Mouse (Mus musculus) heart, adult 2 months (tissue): ENCODE results near the gene Cd63. TPM values are rescaled to one million over a fixed set of nuclear protein-coding genes. Genes with fewer than 3 reads are reported as not detected.

ENCODE experiments used
- DNase-seq, 2 experiments: peaks; one replicate each; pipeline ENCODE4 v3.0.0; 2021
- H3K27ac ChIP-seq: fragments of 200-600 bp; 2 replicates; pipeline ENCODE4 v1.8.1; 2022
- H3K27me3 ChIP-seq: fragments of 200-500 bp; 2 replicates; pipeline ENCODE4 v1.6.1; 2012; ENCODE audit warnings: mild to moderate bottlenecking, low read length, inconsistent platforms, mixed read lengths; ENCODE audit not compliant: control insufficient read depth, insufficient read depth
- H3K36me3 ChIP-seq: fragments of 200-500 bp; 2 replicates; pipeline ENCODE4 v1.6.1; 2012; ENCODE audit warnings: low read length, inconsistent platforms; ENCODE audit not compliant: control insufficient read depth, insufficient read depth
- H3K4me1 ChIP-seq: fragments of 200-500 bp; 2 replicates; pipeline ENCODE4 v1.6.1; 2011; ENCODE audit warnings: low read length; ENCODE audit not compliant: control insufficient read depth, insufficient read depth
- H3K4me3 ChIP-seq: fragments of 200-600 bp; 2 replicates; pipeline ENCODE4 v1.8.1; 2022
- H3K79me2 ChIP-seq: fragments of 200-500 bp; replicated peaks from 2 replicates; pipeline ENCODE4 v1.6.1; 2012; ENCODE audit warnings: mild to moderate bottlenecking, inconsistent platforms, low read length, moderate library complexity, mixed read lengths; ENCODE audit not compliant: control insufficient read depth, insufficient read depth
- H3K9ac ChIP-seq: fragments of 200-500 bp; 2 replicates; pipeline ENCODE4 v1.6.1; 2012; ENCODE audit warnings: low read depth, mild to moderate bottlenecking, control low read depth, inconsistent platforms, low read length, mixed read lengths
- CTCF ChIP-seq: fragments of 200-600 bp; IDR thresholded peaks from 2 replicates; pipeline ENCODE4 v1.8.1; 2022; ENCODE audit warnings: antibody characterized with exemption, mild to moderate bottlenecking, moderate library complexity
- EP300 ChIP-seq: fragments of 200-500 bp; IDR thresholded peaks from 2 replicates; pipeline ENCODE4 v1.6.1; 2011; ENCODE audit warnings: low read depth, low read length, control low read depth; ENCODE audit not compliant: insufficient read depth
- POLR2A ChIP-seq: fragments of 200-500 bp; IDR thresholded peaks from 2 replicates; pipeline ENCODE4 v1.6.1; 2011; ENCODE audit warnings: mild to moderate bottlenecking, low read depth, low read length, control low read depth; ENCODE audit not compliant: insufficient read depth
- WGBS: fragments of 180-500 bp; shearing (Covaris S2); methylation state at CpG from one replicate; pipeline ENCODE4 v1.1.7; 2018; 5-methylcytosine and 5-hydroxymethylcytosine counted together
- intact Hi-C: fragments of 180-260 bp; cut with DNase I; formaldehyde crosslinking; loops from one replicate; pipeline ENCODE4 v1.15.1; 2025
- polyA plus RNA-seq: library from polyadenylated mRNA; depleted of rRNA; stranded (reverse); fragments of >200 nt; gene quantifications from 2 replicates; pipeline ENCODE4 v1.2.3, GENCODE M21; 2012
- total RNA-seq, 2 experiments: library from RNA; stranded (reverse); gene quantifications; 2 replicates each; pipeline ENCODE4 v1.2.3; 2021

Cd63 gene
- total and polyA plus RNA-seq, 3 experiments: 83.2 to 156 (median 132) TPM

- no peaks in the 10 kb centered on the region for H3K36me3 ChIP-seq
- peak overlapping the region; percentile 50 for H3K9ac ChIP-seq
- intact Hi-C loops: no loop called here
- no peaks in the 10 kb centered on the region for H3K27me3 ChIP-seq
- 29% methylated on average over 7 of the region's 7 CpGs for WGBS
- TF ChIP-seq POLR2A (no peak), EP300 (no peak), CTCF (peak; percentile 61)
- DNase-seq: peak; percentile 24 to 40
- H3K4me1 ChIP-seq: peaks cover 6% of the 10 kb centered on the region
- peak overlapping the region; percentile 83 for H3K27ac ChIP-seq
- no peaks in the 10 kb centered on the region for H3K79me2 ChIP-seq
- peak overlapping the region; percentile 62 for H3K4me3 ChIP-seq
Observed at GRCm38 (mm10) chr10:128934997-128935787, 34.4 kb downstream of the Cd63 start.

GRCm38 (mm10) chr10:128935826-128936440, 35.1 kb downstream of the Cd63 start:
- Histone ChIP-seq H3K79me2 (no peaks in the 10 kb centered on the region), H3K36me3 (no peaks in the 10 kb centered on the region), H3K4me1 (peaks cover 6% of the 10 kb centered on the region), H3K4me3 (peak overlapping the region; percentile 62), H3K9ac (peak overlapping the region; percentile 50), H3K27me3 (no peaks in the 10 kb centered on the region), H3K27ac (peak overlapping the region; percentile 83)
- 46% methylated on average over 8 of the region's 8 CpGs for WGBS
- intact Hi-C loops: no loop called here
- TF ChIP-seq CTCF (no peak), POLR2A (no peak; the same call in 1 of the 2 replicates), EP300 (no peak)
- DNase-seq: peak; percentile 61 to 68

DNA sequence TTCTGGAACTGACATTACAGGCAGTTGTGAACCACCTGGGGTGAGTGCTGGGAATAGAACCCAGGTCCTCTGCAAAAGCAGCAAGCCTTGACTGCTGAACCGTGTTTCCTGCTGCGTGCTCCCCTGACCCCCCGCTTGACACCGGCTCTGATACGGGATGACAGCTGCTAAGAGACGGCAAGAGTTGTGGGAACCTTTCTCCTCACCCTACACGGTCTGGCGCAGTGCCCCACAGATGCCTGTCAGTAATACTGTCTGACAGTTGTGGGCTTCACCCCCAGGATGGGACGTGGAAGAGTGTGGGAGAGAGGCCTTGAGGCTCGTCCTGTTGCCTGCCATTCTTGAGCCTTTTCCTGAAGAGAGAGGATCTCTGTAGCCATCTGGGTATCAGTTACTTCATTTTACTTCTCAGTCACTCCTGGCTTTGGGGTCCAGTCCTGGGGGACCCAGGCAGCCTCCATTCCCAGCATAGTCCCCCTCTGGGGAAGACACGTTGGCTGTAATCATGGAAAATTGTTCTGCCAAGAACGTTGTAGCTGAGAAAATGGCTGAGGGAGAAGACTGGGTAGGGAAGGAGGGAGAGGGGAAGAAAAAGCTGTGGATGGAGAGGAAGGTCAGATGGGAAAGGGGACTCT, 37.1 kb downstream of the Cd63 start:
- peak; percentile 43 to 47 for DNase-seq
- 0 out of 2 replicates have a peak overlapping the region, but pooled peaks have one; percentile 4 for H3K4me3 ChIP-seq
- H3K36me3 ChIP-seq: no peaks in the 10 kb centered on the region
- H3K27ac ChIP-seq: peak overlapping the region; percentile 84
- no peak for TF ChIP-seq CTCF
- no peak for TF ChIP-seq POLR2A
- TF ChIP-seq EP300: no peak
- H3K79me2 ChIP-seq: no peaks in the 10 kb centered on the region
- intact Hi-C loops: no loop called here
- 43% methylated on average over 12 of the region's 12 CpGs for WGBS
- H3K9ac ChIP-seq: no peak overlapping the region
- H3K4me1 ChIP-seq: peaks cover 3% of the 10 kb centered on the region
- no peaks in the 10 kb centered on the region for H3K27me3 ChIP-seq

DNA sequence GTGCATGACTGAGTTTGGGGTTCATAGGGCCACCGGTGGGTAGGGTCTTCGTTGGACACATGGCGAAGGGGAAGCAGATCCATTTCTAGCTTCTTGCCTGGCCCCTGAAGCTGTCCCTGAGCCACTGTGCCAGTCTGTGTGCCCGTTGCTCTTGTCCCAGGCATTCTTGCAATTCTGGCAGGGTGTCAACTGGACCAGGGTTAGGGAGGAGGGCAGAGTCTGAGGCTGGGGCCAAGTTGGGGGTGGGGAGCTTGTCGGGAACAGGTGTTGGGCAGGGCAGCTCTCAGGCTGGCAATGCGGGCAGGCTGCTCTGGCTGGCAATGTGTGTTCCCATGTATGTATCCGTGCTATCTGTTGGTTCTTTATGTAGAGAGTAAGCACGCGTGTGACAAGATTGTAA, 37.7 kb downstream of the Cd63 start:
- H3K27ac ChIP-seq: peak overlapping the region; percentile 84
- no peaks in the 10 kb centered on the region for H3K36me3 ChIP-seq
- no peaks in the 10 kb centered on the region for H3K27me3 ChIP-seq
- TF ChIP-seq EP300 (peak; percentile 86), CTCF (no peak), POLR2A (no peak; the same call in 1 of the 2 replicates)
- 41% methylated on average over 9 of the region's 9 CpGs for WGBS
- intact Hi-C loops: no loop called here
- H3K9ac ChIP-seq: no peak overlapping the region
- DNase-seq: peak; percentile 78 to 87
- H3K4me1 ChIP-seq: peaks cover 3% of the 10 kb centered on the region
- H3K79me2 ChIP-seq: no peaks in the 10 kb centered on the region
- 0 out of 2 replicates have a peak overlapping the region, but pooled peaks have one; percentile 4 for H3K4me3 ChIP-seq

GRCm38 (mm10) chr10:128938974-128939373, 38.2 kb downstream of the Cd63 start:
- no peak for TF ChIP-seq EP300
- TF ChIP-seq CTCF: no peak
- TF ChIP-seq POLR2A: no peak; the same call in 1 of the 2 replicates
- H3K4me3 ChIP-seq: no peak overlapping the region
- H3K9ac ChIP-seq: peak overlapping the region; percentile 32; the same call in 1 of the 2 replicates
- 34% methylated on average over 5 of the region's 5 CpGs for WGBS
- intact Hi-C loops: no loop called here
- peak; percentile 46 to 59 for DNase-seq
- H3K36me3 ChIP-seq: no peaks in the 10 kb centered on the region
- peak overlapping the region; percentile 84 for H3K27ac ChIP-seq
- H3K27me3 ChIP-seq: no peaks in the 10 kb centered on the region
- peaks cover 3% of the 10 kb centered on the region for H3K4me1 ChIP-seq
- H3K79me2 ChIP-seq: no peaks in the 10 kb centered on the region
